Mouse (Mus musculus): ENCODE data around the gene Slc38a8.

Gene Slc38a8

GRCm38 (mm10) chr8:119436933-119437332, 64.6 kb downstream of the Slc38a8 start:
- peak; percentile 15 for DNase-seq (ENCODE audit: low spot score)

GRCm38 (mm10) chr8:119436331-119436730, 65.2 kb downstream of the Slc38a8 start:
- no peak for DNase-seq (ENCODE audit: low spot score)

GRCm38 (mm10) chr8:119435527-119435926, 66.0 kb downstream of the Slc38a8 start:
- no peak for DNase-seq (ENCODE audit: low spot score)

GRCm38 (mm10) chr8:119434569-119434968, 66.9 kb downstream of the Slc38a8 start:
- no peak for DNase-seq (ENCODE audit: low spot score)

- DNase-seq (ENCODE audit: low spot score), result no peak
Measured at GRCm38 (mm10) chr8:119433582-119434174, 67.8 kb downstream of the Slc38a8 start, which contains the start of gene Osgin1. Osgin1 (plus strand) TSS chr8:119434124.

- DNase-seq (ENCODE audit: low spot score), result no peak
Measured at GRCm38 (mm10) chr8:119432372-119432771, 69.1 kb downstream of the Slc38a8 start.

- no peak for DNase-seq (ENCODE audit: low spot score)
Measured at GRCm38 (mm10) chr8:119430690-119431089, 70.8 kb downstream of the Slc38a8 start.

GRCm38 (mm10) chr8:119430250-119430649, 71.2 kb downstream of the Slc38a8 start:
- DNase-seq (ENCODE audit: low spot score), result no peak
